Mouse (Mus musculus): ENCODE measurements around the gene G6pc3.
"Not testable (repeated sequence)": the region's sequence is repeated elsewhere in the genome, so short reads cannot be mapped to it uniquely, and the experiment has no call there.

The G6pc3 gene

DNA sequence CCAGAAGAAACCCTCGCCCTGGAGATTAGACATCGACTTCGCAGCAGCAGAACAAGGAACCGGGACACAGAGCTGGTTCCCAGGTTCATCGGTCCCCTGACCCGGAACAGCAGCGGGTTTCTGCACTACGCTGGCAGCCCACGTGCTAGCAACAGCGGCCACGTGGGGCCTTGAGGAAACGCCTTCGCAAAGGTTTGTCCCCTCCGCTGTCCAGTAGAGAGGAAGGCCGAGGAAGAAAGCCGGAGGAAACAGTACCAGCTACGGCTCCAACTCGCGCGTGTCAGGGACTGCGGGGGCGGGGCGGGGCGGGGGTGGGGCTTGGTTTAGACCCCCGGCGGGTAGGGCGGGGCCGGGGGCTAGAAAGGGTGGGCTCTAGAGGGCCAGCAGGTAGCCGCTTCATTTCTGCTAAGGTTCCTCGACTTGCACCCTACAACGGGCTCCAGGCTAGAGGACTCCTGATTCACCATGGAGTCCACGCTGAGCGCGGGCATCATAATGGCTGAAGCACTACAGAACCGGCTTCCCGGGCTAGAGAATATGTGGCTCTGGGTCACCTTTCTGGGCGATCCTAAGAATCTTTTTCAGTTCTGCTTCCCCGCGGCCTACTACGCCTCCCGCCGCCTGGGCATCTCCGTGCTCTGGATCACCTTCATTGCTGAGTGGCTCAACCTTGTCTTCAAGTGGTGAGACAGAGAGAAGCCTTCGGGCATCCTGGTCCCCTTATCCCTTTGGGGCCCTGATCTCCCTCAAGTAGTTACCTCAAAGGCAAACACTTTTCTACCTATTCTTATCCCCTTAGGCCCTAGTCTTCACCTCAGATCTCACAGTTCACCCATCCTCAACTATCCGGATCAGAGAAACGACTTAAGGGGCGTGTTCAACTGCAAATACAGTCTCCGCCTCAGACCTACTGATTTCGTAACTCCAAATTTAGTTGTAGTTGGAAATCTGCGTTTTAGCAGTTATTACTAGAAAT, at the start of gene G6pc3:
Gene G6pc3 (plus strand): TSS at position 160 of the 976 bp plus-strand sequence.
- peak; percentile 94 for DNase-seq (ENCODE audit: low spot score)

DNA sequence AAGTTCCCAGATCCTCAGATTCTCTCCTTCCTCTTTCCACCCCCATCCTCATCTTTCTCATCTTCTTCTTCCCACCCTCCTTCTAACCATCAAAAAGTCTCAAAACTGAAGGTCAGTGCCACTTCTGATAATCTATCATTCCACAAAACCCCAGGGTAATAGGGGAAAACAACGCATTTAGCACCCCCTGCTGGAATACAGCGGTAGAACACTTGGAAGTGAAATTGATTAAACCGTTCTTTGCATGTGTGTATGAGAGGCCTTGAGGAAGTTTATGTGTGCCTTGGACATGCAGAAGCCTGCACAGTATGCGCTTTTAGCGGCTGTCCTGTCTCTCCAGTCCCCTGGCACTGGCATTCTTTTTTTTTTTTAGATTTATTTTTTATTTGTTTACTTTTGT, 48.9 kb upstream of the G6pc3 start:
- DNase-seq (ENCODE audit: low spot score), result peak; percentile 50

DNA sequence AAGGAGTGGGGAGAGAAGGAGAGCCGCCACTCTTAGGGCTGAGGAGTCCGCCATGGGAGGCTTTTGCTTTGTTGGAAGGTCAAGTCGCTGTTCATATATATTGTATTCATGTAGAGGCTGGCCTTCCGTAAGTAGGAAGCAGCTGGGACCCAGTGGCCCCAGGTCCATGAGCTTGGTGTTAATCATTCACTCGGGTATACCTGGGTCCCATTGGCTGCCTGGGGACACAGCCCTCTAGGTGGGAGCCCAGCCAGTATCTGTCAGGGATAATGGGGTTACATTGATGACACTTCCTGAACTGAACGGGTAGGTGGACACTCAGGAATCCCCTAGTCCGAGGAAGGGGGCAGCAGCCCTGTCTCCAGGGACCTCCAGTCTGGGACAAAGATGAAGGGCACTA, 47.1 kb upstream of the G6pc3 start:
- no peak for DNase-seq (ENCODE audit: low spot score)

DNA sequence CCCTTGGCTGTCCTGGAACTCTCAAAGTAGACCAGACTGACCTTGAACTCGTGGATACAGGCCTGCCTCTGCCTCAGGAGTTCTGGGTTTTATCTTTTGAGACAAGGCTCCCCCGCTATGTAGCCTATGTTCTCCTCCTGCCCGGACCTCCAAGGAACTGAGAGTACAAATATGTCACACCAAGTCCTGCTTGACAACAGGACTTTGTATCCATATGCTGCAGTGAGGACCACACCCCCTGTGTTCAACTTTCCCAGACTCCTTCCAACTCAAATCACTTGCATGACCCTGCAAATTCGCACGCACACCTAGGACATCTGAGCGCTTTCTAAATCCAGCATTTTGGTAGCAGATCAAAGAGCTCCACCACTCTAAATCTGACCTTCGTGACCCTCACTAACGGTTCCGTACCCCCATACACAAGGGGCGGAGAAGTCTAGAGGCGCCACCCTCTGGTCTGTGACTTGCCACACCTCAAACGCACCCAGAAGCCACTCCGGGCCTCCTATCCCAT, 44.4 kb upstream of the G6pc3 start:
- no peak for DNase-seq (ENCODE audit: low spot score)

DNA sequence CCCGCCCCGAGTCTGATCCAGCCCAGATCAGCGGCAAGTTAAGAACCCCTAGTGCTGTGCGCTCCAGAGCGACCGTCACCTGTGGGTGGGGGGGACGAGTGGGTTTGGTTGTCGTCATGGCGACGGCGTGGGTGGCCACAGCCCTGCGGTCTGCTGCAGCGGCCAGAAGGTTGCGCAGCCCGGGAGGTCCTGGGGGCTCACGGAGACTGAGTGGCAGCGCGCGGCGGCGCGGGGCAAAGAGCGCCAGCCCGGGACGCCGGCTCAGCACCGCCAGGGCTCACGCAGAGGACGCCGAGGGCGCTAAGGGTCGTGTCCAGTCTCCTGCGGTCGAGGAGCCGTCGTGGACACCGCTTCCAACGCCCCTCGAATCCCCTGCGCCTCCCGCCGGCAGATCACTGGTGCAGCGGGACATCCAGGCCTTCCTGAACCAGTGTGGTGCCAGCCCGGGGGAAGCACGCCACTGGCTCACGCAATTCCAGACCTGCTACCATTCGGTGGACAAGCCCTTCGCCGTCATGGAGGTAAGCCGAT, 43.9 kb upstream of the G6pc3 start, which contains the start of gene Nags:
Gene Nags (plus strand): TSS at position 43 of the 531 bp plus-strand sequence.
- DNase-seq (ENCODE audit: low spot score), result no peak

DNA sequence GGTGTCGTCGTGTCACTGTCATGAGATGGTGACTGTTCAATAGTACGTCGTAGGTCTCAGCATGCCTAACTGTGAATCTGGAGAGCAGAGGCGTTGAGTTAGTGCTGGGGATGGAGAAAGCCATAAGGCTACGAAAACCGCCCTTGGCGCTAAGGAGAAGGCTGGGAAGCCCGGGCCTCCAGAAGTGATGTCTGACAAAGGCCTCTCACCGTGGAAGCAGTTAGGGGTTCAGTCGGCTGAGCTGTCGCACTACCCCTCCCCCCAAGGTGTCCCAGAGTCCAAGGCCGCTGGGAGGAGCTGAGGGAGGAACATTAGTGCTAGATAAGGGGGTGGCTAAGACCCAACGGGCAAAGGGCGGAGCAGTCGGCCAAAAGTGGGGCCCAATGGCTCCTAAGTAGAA, 43.4 kb upstream of the G6pc3 start:
- no peak for DNase-seq (ENCODE audit: low spot score)

DNA sequence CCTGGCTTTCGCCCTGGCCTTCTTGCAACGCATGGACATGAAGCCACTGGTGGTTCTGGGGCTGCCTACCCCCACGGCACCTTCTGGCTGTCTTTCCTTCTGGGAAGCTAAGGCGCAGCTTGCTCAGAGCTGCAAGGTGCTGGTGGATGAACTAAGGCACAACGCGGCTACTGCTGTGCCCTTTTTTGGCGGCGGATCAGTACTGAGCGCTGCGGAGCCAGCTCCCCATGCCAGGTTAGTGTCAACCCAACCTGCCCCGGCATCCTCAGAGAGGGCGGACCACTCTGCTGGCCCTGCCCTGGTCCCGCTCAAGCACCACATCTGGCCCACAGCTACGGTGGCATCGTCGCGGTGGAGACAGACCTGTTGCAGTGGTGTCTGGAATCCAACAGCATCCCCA, 42.9 kb upstream of the G6pc3 start:
- no peak for DNase-seq (ENCODE audit: low spot score)

DNA sequence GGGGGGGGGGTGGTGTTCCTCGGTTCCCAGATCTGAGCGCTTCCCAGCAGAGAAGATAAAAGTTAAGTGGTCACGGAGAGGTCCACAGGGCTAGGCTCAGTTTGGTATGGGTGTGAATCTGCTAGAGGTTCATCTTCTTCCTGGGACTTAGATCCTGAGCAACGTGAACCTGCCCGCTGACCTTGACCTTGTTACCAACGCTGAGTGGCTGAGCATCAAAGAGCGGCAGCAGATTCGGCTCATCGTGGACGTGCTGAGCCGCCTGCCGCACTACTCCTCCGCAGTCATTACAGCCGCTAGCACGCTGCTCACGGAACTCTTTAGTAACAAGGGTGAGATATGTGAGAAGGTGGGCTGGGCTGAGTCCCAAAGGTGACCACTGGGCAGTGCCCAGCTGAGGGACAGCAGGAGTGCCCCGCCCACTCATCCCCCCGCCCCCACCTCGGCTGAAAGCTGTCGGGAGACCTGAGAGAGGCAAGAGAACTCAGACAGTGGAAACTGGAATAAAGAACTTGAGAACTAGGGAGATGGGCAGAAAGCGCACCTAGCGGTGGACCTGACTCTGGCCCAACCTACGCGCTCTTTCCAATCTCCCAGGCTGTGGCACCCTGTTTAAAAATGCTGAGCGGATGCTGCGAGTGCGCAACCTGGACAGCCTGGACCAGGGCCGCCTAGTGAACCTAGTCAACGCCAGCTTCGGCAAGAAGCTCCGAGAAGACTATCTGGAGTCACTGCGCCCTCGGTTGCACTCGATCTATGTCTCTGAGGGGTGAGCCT, 42.0 kb upstream of the G6pc3 start:
- DNase-seq (ENCODE audit: low spot score), result no peak

DNA sequence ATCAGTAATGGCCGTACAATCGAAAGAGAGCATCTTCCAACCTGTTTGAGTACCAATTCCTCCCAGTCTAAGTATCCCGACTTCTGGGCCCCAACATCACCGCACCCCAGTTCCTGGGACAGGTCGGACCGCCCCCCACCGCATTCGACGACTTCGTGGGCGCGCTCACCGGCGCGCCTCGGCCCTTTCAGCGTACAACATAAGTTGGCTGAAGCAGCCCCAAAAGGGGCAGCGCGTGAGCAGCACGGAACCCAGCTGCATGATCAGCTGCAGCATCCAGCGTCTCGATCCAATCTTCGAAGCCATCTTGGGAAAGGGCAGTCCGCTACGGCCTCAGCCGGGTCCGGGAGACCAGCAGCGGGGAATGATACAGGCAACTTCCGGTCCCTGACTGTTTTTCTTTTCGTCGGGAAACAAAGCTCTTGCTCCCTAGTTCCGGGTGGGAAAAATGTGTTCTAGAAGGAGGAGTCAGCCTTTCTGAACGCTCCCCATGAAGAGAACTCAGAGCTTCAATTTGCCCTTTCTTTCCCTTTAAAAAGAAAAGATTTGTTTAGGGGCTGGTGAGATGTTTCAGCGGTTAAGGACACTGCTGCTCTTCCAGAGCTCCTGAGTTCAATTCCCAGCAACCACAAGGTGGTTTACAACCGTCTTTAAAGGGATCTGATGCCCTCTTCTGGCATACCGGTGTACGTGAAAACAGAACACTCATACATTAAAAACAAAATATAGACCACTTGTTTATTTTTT, 33.2 kb upstream of the G6pc3 start, which contains the start of gene Tmem101:
Gene Tmem101 (minus strand): TSS at position 366 of the 747 bp plus-strand sequence.
- peak; percentile 92 for DNase-seq (ENCODE audit: low spot score)

DNA sequence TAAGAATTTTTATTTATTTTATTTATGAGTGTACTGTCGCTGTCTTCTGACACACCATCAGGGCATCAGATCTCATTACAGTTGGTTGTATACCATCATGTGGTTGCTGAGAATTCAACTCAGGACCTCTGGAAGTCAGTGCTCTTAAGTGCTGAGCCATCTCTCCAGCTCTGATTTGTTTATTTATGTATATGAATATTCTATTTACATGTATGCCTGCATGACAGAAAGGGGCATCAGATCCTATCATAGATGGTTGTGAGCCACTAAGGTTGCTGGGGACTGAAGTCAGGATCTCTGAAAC, 32.7 kb upstream of the G6pc3 start:
- no peak for DNase-seq (ENCODE audit: low spot score)

DNA sequence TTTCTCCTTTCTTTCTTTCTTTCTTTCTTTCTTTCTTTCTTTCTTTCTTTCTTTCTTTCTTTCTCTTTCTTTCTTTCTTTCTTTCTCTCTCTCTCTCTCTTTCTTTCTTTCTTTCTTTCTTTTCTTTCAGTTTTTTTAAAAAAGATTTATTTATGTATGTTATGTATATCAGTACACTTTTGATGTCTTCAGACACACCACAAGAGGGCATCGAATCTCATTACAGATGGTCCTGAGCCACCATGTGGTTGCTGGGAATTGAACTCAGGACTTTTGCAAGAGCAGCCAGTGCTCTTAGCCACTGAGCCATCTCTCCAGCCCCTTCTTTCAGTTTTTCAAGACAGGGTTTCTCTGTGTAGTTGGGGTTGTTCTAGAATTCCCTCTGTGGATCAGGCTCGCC, 31.4 kb upstream of the G6pc3 start:
- DNase-seq (ENCODE audit: low spot score), result not testable (repeated sequence)

DNA sequence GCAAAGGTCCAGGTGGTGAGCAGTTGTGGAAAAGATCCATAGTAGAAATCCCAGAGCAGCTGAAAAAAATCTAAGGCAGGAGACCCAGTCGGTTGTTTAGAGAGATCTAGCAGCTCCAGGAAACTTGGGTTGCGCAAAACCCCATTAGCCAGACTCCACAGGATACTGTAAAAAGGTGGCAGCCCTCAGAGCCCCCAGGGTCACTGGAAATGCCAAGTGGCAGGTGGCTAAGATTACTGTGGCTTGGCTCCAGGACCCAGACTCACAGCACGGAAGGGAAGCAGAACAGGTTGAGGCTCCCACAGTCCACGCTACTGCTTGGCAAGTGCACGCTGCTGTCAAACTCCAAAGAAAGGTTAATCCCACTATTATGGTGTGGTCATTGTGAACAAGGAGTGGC, 29.6 kb upstream of the G6pc3 start:
- DNase-seq (ENCODE audit: low spot score), result no peak

DNA sequence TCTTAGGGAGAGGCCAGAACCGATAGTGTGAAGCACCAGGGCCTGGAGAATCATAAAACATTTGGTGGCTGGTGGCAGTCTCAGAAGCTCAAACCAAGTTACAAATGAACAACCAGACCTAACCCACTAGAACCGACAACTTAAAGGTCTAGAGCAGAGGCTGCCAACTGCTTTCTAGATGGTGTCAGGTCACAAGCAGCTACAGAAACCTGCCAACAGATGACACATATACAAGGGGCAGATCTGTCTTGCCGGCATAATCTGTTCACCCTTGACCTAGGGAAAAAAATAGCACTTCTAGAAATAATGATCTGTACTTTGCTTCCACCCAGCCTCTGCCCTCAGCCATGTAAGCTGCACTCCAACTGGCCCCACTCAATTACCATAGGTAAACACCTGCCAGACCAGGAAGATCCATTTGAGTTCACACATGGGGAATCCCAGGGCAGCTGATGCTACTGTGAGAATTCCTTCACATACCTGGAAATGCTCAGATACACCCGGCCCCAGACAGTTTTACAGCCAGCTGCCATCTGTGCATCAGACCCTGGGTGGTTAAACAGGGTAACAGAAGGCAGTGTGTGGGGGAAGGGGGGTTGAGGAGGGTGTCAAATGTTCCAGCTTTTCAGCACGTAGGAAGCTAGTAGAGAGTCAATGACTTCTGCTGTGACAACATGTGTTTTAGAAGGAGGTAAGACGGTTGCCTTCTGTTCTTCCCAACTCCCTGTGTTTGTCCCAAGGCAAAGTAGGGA, 23.3 kb upstream of the G6pc3 start:
- no peak for DNase-seq (ENCODE audit: low spot score)

DNA sequence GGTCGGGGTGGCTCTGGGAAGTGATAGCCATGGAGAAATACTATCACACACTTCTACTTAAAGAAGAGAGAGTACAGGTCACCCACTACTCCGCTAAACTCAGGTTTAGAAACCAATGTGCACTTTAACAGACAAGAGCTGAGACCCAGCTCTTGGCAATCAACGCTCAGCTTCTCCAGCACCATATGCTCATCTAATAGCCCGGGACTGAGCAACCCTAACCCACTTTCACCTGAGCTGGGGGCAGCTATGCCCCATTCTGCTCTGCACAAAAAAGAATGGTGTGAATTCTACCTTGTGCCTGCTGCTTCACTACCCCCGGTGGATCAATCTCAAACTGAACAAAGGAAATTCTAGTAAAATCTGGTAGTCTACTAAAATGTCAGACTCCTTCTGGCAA, 21.9 kb upstream of the G6pc3 start:
- no peak for DNase-seq (ENCODE audit: low spot score)

DNA sequence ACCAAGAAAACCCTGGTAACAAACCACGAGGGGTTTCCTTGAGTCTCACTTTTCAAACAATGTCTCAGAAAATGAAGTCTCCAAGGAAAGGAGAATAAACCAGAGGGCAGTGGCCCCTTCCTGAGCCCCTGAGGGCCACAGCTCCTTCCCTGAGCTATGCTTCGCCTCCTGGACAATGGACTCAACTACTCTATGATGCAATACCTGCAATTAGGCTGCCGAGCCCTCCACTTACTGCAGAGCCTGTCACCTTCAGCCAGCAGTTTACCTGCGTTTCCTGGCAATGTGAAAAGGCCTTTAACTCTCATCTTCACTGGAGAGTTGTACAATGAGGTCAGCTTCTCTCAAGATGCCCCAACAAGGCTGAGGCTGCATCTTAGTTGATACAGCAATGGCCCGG, 20.7 kb upstream of the G6pc3 start:
- DNase-seq (ENCODE audit: low spot score), result peak; percentile 25

DNA sequence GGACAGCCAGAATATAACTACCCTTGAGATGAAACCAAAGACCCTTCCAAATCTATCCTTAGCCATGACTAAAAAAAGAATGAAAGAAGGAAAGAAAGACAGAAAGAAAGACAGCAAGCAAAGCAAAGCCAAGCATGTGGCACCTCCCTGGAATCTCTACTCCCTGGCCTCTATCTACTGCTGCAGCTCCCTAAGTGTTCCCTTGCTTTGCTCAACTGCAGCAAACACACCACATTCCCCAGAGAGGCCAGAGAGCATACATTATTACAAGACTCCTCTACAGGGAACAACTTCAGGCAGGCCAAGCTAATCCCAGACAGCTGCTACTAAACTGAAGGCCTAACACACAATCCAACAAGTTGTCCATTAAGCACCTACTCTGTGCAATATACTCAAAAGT, 9.6 kb upstream of the G6pc3 start:
- no peak for DNase-seq (ENCODE audit: low spot score)

DNA sequence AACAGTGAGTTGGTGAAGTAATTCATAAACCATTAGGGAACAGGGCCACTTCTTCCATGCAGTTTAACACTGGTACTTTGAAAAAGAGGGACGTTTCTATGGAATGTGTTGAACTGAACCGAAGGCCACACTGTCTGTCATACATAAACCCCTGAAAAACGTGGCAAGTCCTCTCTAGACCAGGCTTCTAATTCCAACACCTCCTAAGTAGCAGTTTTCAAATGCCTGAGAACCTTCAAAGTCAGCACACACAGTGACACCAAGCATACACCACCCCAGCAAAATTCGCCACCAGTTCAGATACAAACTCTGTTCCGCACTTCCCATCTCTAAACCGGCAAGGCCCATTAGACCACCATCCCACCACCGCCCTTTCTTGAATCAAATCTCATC, 5.2 kb upstream of the G6pc3 start:
- no peak for DNase-seq (ENCODE audit: low spot score)

DNA sequence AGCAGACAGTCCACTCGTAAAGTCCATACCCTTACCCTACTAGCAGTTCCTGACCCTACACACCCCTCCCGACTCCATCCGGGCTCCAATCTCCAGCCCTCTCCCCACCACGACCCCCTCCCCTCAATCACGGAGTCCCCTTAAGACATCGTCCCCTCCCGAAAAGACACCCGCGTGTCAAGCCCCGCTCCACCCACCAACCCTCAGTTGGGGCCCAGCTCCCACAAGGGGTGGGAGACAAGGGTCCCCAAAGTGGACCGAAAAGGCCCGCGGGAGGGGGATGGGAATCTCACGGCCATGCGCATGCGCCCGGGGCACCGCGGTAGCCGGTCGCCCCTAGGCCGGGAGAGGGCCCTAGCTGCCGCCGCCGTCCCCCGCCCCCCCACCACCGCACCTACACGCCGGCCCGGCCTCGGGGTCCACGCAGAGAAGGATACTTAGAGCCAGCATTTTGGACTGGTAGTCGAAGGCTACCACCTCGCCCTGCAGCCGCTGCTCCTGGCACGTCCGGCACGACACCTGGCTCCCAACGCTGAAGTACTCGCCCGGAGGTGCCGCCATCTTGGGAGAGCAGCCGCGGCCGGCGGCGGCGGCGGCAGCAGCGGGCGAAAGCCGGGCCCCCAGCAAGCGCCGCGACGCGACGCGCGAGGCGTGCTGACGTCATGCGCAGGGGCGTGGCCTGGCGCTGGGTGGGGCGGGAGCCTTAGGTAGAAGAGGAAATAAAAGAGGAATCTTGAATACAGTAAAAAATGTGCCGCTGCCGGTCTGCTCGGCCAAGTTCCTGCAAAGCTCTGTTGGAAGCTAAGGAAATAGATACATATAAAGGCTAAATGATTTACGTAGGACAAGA, 4.5 kb upstream of the G6pc3 start, which contains the start of gene Lsm12:
Gene Lsm12 (minus strand): TSS at position 651 of the 850 bp plus-strand sequence.
- DNase-seq (ENCODE audit: low spot score), result peak; percentile 96

DNA sequence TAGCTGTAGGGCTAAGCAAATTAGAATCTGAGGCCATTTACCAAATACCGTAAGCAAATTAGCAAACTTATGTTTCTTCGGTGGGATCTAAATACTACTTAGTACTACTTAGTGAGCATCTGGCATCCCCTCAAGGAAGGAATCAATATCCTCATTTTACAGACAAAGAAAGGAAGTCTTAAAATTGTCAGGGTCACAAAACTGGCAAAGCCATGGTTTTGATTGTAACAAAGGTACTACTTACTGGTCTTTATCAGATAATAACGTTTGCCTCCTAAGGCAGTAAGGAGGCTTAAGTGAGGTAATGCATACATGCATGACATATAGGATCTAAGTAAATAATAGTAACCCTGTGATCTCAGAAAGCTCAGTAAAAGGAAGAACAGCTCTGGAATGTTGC, 3.7 kb upstream of the G6pc3 start:
- no peak for DNase-seq (ENCODE audit: low spot score)

DNA sequence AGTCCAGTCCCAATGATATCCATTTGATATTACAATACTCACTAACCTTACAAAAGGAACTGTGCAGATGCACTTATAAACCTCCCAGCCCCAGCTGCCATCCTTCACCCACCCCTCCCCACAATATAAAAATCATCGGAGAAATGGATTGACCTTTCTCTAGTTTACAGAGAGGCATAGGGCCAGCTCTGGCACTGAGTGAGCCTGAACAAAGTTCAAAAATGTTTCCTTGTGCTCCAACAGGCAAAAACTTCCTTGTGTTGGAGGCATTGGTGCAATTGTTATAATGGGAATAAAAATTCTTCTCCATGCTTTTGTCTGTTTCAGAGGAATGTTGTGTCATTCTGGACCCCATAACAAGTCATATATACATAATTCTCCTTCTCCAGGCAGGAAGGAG, 3.2 kb upstream of the G6pc3 start:
- DNase-seq (ENCODE audit: low spot score), result no peak
